Mouse (Mus musculus) left cerebral cortex, adult 8-10 months (tissue): ENCODE data around the gene Dgkk. TPM values are rescaled to one million over a fixed set of nuclear protein-coding genes. Genes with fewer than 3 reads are reported as not detected.
"Not testable (repeated sequence)": the region's sequence is repeated elsewhere in the genome, so short reads cannot be mapped to it uniquely, and the experiment has no call there.

ENCODE experiments used
- DNase-seq, 2 experiments: peaks; one replicate each; pipeline ENCODE4 v3.0.0; 2022; ENCODE audit warnings: low spot score in 2 of 2
- total RNA-seq, 4 experiments: library from RNA; stranded (reverse); gene quantifications; 2 replicates each; pipeline ENCODE4 v1.2.4; 2022

Dgkk gene
- 1 to 10 TPM in 3 of 4 experiments, under 1 TPM in 1; 0.91 to 1.7 (median 1.3) TPM for total RNA-seq

DNA sequence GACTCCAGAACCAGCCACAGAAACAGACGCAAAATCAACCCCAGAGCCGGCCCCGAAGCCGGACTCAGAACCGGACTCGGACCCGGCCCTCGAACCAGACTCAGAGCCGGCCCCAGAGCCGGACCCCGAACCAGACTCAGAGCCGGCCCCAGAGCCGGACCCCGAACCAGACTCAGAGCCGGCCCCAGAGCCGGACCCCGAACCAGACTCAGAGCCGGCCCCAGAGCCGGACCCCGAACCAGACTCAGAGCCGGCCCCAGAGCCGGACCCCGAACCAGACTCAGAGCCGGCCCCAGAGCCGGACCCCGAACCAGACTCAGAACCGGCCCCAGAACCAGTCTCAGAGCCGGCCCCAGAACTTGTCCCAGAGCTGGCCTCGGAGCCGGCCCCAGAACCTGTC is at the start of gene Dgkk:
Dgkk (plus strand) TSS at position 301 of the 400 bp plus-strand sequence.
- DNase-seq = not testable (repeated sequence)

DNA sequence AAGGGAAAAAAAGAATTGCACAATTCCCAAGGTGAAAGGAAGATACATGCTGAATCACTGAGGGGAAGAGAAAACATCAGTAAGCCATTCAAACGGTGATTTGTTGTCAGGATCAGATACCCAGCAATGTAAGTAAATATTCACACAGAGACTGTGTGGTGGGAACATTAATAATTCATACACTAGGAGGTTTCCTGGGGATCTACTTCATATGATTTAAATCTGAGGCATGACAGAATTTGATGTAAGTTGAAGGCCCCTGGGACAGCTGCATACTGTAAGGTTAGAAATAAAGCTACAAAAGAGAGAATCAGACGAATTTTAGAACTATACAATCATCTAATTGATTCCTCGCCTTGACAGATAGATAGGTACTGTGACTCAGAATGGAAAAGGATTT is 45.1 kb upstream of the Dgkk start:
- DNase-seq = no peak

DNA sequence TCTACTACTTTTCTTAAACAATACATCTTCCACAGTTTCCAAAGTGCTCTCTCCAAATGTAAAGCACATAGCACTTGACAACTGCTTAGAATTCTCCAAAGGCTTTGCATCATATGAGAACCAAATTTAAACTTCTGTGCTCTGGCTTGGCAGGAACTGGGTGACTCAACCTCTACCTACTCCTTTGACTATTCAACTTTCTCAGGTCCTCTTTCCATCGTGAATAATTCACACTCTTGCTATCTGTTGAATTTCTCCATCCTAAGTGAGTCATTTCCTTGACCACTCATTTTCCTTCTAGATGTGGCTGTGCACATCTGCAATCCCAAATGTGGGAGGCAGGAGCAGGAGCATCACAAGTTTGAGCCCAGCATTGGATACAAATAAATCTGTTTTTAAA is 28.4 kb upstream of the Dgkk start:
- DNase-seq = no peak

DNA sequence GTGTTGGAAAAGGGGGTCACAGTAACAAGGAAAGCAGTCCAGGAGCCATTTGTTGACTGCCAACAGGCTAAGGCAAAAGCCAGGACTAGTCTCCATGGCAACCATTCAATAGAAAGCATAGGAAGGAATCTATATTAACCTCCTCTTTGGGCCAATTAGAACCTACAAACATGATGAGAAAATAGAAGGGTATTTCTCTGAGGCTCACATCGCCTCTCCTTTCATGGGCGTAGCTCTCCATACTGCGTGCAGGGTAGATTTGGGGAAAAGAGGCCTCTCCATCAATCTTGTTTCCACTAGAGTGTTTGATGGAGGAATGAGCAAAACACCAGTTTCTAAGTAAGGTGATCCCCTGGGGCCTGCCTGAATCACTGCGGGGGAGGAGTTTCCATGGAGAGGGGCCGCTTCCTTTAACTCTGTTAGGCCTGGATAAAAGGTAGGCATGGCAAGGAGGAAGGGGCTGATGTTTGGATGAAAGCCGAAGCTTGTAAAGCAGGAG is 27.5 kb upstream of the Dgkk start:
- DNase-seq = no peak

DNA sequence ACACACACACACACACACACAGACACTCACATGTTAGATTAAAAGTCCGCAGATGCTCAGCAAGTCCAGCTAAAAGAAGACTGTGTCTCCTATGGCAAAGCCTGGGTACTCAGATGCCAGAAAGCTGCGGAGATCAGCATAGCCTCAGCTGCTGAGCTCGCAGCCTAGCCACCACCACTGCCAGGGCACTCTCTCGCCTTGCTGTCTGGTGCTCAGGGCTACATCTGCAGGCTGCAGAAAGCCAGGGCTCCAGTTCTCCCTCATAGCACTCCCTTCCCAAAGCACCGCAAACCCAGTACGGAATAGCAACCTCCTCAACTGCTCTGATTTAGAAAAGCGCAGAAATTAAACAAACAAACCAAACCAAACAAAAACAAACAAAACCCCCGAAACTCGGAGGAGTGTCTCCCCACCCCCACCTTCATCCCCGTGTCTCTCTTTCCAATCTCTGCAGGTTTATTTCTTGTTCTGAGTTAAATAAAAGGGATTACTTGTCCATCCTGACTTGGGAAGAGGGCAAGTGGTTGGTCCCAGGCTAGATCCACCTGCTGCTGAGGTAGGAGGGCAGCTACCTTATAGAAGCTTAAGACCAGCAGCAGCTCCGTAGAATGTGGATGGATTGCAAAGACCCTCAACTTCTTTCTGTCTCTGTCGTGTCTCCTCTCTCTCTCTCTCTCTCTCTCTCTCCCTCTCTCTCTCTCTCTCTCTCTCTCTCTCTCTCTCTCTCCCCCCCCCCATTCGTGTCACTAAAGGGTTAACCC is 1.4 kb upstream of the Dgkk start:
- DNase-seq = no peak

DNA sequence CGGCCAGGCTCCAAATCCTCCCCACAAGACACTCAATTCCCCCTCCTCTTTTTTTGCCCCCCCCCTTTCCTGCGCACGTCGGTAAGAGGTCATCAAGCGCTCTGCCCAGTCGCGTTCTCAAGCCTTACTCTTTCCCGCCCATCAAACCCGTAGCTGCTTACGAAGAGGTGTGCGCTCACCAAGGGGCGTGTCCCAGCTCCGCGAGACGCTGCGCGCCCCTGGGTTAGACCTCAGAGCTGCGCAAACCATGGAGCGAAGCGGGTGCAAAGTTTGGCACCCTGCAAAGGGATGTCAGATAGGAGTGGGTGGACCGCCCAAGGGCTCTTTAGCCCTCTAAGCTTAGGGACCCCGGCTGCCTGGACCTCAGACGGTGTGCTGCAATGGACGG is 862 bp upstream of the Dgkk start:
- peak in 1 of 2 experiments; percentile 6 for DNase-seq

DNA sequence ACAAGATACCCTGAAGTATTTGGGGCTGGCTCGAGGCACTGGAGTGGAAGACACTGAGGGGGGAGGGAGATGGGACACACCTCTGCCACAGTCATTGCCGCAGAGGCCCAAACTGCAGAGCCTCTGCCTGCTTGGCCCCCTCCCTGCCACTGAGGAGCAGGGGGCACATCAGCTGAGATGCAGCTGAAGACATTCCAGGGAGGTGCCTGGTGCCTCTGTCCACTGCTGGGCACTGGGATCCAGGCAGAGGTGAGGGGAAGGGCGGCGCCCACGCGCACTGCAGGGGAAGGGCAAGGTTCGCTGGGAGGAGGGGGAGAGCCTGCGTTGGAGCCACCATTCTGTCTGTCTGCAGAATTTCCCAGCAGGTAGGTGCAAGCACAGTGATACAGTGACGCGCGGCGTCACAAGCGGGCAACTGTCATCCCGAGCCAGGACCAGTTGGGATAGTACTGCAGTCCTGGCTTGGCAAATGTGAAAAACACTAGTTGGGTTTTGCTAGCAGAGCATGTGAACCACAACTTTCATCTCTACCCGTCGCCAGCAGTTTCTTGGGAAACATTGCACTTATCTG is 948 bp downstream of the Dgkk start:
- DNase-seq = no peak

GRCm38 (mm10) chrX:6832553-6832952 is 53.4 kb downstream of the Dgkk start:
- no peak for DNase-seq

GRCm38 (mm10) chrX:6853466-6853865 is 74.4 kb downstream of the Dgkk start:
- no peak for DNase-seq

DNA sequence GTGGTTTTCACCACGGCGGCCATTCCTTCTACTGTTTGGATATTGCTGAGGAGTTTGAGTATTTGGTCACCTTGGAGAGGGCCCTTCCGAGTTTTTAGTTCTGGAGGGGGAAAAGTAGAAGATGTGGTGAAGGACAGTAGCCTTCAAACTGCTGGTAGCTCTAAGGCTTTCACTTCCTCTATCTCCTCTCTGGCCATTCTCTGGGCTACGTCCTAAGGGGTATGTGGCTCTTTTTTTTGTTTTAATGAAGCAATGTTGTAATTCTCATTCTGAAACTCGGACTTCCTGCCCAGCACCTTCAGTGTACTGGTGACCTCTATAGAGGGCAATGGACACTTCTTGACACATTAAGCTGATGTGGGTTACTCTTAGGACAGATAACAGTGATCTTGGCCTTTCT is 75.0 kb downstream of the Dgkk start:
- DNase-seq = no peak

DNA sequence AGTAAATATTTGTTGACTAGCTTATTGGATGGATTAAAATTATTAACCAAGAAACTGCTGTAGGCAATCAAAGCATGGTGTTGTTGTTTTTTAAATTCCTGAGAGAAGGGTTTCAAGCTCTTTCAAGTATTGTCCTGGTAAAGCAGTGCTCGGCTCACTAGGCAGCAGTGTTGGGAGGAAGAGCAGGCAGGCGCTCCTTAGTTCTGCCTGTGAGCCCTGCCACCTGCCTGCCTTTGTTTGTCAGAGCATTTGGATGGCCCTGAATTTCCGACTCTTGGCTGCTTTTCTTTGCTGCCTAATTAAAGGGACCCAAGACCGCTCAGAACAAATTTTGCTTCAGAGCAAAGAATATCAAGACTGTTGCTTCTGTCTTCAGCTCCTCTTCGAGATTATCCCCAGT is 114.8 kb downstream of the Dgkk start:
- DNase-seq = no peak

DNA sequence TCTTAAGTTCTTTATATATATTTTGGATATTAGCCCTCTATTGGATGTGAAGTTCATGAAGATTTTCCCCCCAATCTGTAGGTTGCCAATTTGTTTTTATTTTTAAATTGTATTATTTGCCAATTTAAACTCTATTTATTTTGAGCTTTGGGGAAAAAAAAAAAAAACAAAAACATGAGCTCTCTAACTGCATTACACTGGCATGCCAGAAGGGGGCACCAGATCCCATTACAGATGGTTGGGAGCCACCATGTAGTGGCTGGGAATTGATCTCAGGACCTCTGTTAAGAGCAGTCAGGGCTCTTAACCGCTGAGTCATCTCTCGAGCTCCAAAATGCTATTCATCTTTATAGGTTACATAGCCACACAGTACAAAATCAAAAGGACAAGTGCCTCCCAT is 131.9 kb downstream of the Dgkk start:
- no peak for DNase-seq

DNA sequence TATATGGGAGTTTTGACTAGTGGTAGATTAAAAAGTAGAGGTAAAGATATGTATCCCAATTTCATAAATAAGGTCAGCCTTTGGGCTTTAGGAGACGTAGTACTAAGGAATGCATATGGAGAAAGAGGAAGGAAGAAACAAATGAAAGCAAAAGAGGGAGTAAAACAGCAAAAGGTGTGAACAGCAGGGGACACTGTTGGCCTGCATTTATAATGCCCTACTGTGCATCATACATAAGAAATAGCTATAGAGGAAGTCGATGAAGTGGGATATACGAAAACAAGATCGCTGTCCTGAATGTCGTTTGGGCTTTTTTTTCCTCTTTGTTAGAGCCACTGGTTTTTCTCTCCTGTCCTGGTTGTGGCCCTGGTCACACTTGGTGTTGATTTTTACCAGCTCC is 143.1 kb downstream of the Dgkk start:
- no peak for DNase-seq

- DNase-seq = no peak
Measured at GRCm38 (mm10) chrX:6926224-6926623, 147.1 kb downstream of the Dgkk start.

GRCm38 (mm10) chrX:6968598-6968997 is 189.5 kb downstream of the Dgkk start:
- DNase-seq = no peak

- DNase-seq = no peak
Measured at GRCm38 (mm10) chrX:6971956-6972355, 192.8 kb downstream of the Dgkk start.

- DNase-seq = not testable (repeated sequence)
Measured at GRCm38 (mm10) chrX:6983916-6984315, 204.8 kb downstream of the Dgkk start.
